Mouse (Mus musculus) stomach, embryonic 16.5 days (tissue): ENCODE measurements around the gene Cpm. TPM values are rescaled to one million over a fixed set of nuclear protein-coding genes. Genes with fewer than 3 reads are reported as not detected.
"Not testable (repeated sequence)": the region's sequence is repeated elsewhere in the genome, so short reads cannot be mapped to it uniquely, and the experiment has no call there.

Experiments used
- ATAC-seq: fragments of 200-750 bp; cut with Nextera tagmentation; 2 replicates; pipeline ENCODE4 v1.8.0; 2017; ENCODE audit warnings: moderate number of reproducible peaks, moderate TSS enrichment; ENCODE audit not compliant: insufficient read depth, low FRiP score
- H3K27ac ChIP-seq: fragments of 300-500 bp; sonication (generic); 2 replicates; pipeline ENCODE4 v1.5.1; 2014; ENCODE audit warnings: low read length
- H3K27me3 ChIP-seq: fragments of 300-500 bp; sonication (generic); 2 replicates; pipeline ENCODE4 v1.6.1; 2014; ENCODE audit warnings: low read length, control low read depth, mixed read lengths; ENCODE audit not compliant: control insufficient read depth, insufficient read depth
- H3K36me3 ChIP-seq: fragments of 300-500 bp; sonication (generic); 2 replicates; pipeline ENCODE4 v1.6.1; 2014; ENCODE audit warnings: low read length; ENCODE audit not compliant: control insufficient read depth, insufficient read depth
- H3K4me1 ChIP-seq: fragments of 300-500 bp; sonication (generic); 2 replicates; pipeline ENCODE4 v1.6.1; 2014; ENCODE audit warnings: low read length, control low read depth, mixed read lengths; ENCODE audit not compliant: control insufficient read depth, insufficient read depth
- H3K4me2 ChIP-seq: fragments of 300-500 bp; sonication (generic); 2 replicates; pipeline ENCODE4 v1.6.1; 2014; ENCODE audit warnings: low read depth, low read length, mixed read lengths
- H3K4me3 ChIP-seq: fragments of 300-500 bp; sonication (generic); replicated peaks from 2 replicates; pipeline ENCODE4 v1.5.1; 2014; ENCODE audit warnings: mild to moderate bottlenecking, low read length
- H3K9ac ChIP-seq: fragments of 300-500 bp; sonication (generic); 2 replicates; pipeline ENCODE4 v1.6.1; 2014; ENCODE audit warnings: low read length
- H3K9me3 ChIP-seq: fragments of 300-500 bp; sonication (generic); replicated peaks from 2 replicates; pipeline ENCODE4 v1.6.1; 2016; ENCODE audit warnings: low read length, control low read depth; ENCODE audit not compliant: control insufficient read depth
- WGBS: fragments of 180-500 bp; shearing (Covaris S2); extraction: QIAGEN DNeasy Blood & Tissue Kit; methylation state at CpG from one replicate; pipeline ENCODE4 v1.1.7; 2014; 5-methylcytosine and 5-hydroxymethylcytosine counted together
- polyA plus RNA-seq: library from polyadenylated mRNA; unstranded; fragments of >200 nt; fragmentation: Nextera tagmentation; extraction: Ambion mirVana; gene quantifications from 2 replicates; pipeline ENCODE4 v1.2.1, GENCODE M21; 2015

Gene Cpm
- polyA plus RNA-seq, 1 experiment from 2014 or later, result 74.0 TPM

DNA sequence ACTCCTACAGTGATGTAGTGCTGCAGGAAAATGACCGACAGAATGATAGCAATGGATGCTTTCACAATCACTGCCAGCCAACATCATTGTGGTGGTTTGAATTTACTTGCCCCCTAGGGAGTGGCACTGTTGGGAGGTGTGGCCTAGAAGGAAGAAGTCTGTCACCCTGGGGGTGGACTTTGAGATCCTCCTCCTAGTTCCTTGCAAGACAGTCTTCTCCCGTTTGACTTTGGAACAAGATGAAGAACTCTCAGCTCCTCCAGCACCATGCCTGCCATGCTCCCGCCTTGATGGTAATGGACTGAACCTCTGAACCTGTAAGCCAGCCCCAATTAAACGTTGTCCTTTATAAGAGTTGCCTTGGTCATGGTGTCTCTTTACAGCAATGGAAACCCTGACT lies 12.5 kb upstream of the Cpm start:
- H3K27ac ChIP-seq, H3K4me1 ChIP-seq, H3K9me3 ChIP-seq, H3K9ac ChIP-seq, ATAC-seq, H3K36me3 ChIP-seq, H3K27me3 ChIP-seq, H3K4me2 ChIP-seq, H3K4me3 ChIP-seq: not testable (repeated sequence)
- WGBS, result 82% methylated on average over 4 of the region's 4 CpGs

DNA sequence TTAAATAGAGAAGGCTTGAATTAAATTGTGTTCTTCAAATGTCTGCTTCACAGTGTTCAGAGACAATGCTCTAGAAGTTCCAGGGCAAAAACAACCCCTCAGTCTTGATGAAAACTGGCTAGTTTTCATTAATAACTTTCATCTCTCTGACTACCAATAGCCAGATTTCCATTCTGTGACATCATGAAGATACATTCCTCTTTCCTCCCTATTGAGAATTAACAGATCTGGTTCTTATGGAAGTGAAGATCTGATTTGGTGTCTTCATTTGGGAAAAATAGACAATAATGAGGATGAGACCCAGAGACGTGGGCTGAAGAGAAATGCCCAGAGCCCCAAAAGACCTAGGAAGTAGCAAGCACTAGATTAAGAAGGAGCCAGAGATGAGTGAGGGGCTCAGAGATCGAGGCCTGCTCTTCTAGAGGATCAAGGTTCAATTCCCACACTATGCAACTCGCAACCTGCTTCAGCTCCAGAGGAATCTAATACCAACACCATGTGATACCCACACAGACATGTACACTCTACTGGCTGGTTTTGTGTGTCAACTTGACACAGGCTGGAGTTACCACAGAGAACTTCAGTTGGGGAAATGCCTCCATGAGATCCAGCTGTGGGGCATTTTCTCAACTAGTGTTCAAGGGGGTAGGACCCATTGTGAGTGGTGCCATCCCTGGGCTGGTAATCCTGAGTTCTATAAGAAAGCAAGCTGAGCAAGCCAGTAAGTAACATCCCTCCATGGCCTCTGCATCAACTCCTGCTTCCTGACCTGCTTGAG lies 11.5 kb upstream of the Cpm start:
- Histone ChIP-seq H3K27me3 (no peaks in the 10 kb centered on the region), H3K27ac (no peak overlapping the region), H3K4me2 (no peak overlapping the region), H3K36me3 (no peaks in the 10 kb centered on the region), H3K9ac (no peak overlapping the region), H3K9me3 (no peaks in the 10 kb centered on the region), H3K4me1 (no peaks in the 10 kb centered on the region), H3K4me3 (no peak overlapping the region)
- ATAC-seq, result no peak
- WGBS, result 86% methylated on average over 3 of the region's 3 CpGs

DNA sequence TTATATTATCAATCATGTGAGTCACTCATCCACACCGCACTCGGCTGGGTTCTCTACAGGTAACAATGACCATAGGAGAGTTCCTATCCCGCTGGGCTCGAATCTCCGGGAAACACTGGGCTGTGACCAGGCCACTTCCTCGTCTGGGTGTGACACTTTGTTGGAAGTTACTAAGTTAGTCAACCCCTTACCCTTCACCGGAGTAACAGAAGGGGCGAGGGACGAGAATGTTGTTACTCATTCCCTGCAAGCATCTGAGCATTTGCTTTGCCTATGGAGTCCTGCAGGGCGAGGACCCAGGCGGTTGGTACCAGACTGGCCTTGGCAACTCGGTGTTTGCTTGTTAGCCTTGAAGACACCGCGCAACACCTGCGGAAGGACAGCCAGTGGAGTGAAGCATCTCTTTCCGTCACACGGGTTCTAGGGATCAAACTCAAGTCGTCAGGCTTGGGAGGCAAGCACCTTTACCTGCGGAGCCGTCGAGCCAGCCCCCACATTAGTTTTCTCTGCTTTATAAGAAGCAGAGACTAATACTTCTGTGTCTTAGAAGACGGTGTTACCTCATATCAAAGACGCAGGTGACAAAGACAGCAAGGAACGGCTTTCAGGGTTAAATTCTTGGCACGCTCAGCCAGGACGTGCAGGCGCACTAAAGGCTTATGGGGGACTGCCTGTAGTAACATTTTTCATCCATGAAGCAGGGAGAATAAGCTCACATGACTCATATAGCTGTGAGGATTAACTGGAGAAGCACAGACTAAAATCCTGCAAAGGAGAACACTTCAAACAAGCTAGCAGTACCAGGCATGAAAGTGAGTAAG lies 10.0 kb upstream of the Cpm start:
- peak; percentile 56; the same call in 1 of the 2 replicates for ATAC-seq
- Histone ChIP-seq H3K36me3 (no peaks in the 10 kb centered on the region), H3K27ac (peak overlapping the region; percentile 66), H3K4me3 (no peak overlapping the region), H3K9me3 (no peaks in the 10 kb centered on the region), H3K9ac (no peak overlapping the region), H3K4me1 (no peaks in the 10 kb centered on the region), H3K4me2 (no peak overlapping the region), H3K27me3 (no peaks in the 10 kb centered on the region)
- 76% methylated on average over 27 of the region's 27 CpGs for WGBS

DNA sequence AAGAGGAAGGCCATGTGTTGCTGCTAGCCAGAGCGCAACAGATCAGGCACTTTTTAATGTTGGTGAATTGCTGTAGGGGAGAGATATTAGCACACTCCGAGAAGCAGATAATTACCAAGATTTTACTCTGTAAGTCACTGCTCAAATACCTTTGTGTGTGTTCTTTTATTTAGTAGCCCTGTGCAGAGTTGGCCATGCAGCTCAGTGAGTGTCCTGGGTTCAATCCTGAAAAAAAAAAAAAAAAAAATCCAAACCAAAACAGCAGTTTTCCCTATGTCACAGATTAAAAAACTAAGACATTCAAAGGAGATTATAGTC lies 9.5 kb upstream of the Cpm start:
- Histone ChIP-seq H3K27ac (peak overlapping the region; percentile 66), H3K36me3 (no peaks in the 10 kb centered on the region), H3K4me2 (no peak overlapping the region), H3K27me3 (no peaks in the 10 kb centered on the region), H3K4me3 (no peak overlapping the region), H3K9ac (no peak overlapping the region), H3K9me3 (no peaks in the 10 kb centered on the region), H3K4me1 (no peaks in the 10 kb centered on the region)
- no peak for ATAC-seq
- 71% methylated on average over 2 of the region's 2 CpGs for WGBS

DNA sequence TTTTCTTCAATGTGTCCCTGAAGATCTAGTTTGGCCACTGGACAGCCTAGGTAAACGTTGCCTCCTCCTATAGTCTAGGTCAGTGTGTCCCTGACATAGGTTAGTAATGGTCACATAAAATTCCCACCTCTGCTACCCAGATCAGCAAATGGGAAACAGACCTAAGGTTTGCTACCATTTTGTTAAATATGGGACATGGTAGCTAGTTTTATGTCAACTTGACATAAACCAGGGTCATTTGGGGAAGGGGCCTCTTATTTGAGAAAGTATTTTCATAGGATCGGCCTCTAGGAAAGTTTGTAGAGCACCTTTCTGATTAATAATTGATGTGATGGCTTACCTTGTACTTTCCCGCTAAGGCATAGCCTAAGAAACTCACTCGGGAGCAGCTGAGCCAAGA lies 8.8 kb upstream of the Cpm start:
- no peak overlapping the region for H3K4me2 ChIP-seq
- H3K27ac ChIP-seq, result no peak overlapping the region
- no peaks in the 10 kb centered on the region for H3K9me3 ChIP-seq
- H3K4me3 ChIP-seq, result no peak overlapping the region
- ATAC-seq, result no peak
- H3K36me3 ChIP-seq, result no peaks in the 10 kb centered on the region
- 81% methylated on average over 4 of the region's 4 CpGs for WGBS
- H3K27me3 ChIP-seq, result no peaks in the 10 kb centered on the region
- H3K4me1 ChIP-seq, result no peaks in the 10 kb centered on the region
- H3K9ac ChIP-seq, result no peak overlapping the region

DNA sequence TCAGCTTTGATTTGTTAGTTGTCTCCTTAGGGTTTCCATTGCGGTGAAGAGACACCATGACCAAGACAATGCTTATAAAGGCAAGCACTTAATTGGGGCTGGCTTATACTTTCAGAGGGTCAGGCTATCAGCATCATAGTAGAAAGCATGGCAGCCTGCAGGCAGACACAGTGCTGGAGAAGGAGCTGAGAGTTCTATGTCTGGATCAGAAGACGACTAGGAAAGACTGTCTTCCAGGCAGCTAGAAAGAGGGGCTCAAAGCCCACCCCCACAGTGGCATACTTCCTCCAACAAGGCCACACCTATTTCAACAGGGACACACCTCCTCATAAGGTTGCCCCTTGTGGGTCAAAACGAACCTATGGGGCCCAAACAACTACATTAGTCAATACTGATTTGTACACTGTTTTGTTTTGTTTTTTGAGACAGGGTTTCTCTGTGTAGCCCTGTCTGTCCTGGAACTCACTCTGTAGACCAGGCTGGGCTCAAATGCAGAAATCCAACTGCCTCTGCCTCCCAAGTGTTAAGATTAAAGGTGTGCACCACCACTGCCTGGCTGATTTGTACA lies 8.3 kb upstream of the Cpm start:
- H3K27me3 ChIP-seq, result no peaks in the 10 kb centered on the region
- no peaks in the 10 kb centered on the region for H3K9me3 ChIP-seq
- 69% methylated on average over 3 of the region's 3 CpGs for WGBS
- no peak overlapping the region for H3K4me2 ChIP-seq
- H3K9ac ChIP-seq, result no peak overlapping the region
- no peak overlapping the region for H3K4me3 ChIP-seq
- no peak overlapping the region for H3K27ac ChIP-seq
- H3K36me3 ChIP-seq, result no peaks in the 10 kb centered on the region
- no peaks in the 10 kb centered on the region for H3K4me1 ChIP-seq
- no peak for ATAC-seq

DNA sequence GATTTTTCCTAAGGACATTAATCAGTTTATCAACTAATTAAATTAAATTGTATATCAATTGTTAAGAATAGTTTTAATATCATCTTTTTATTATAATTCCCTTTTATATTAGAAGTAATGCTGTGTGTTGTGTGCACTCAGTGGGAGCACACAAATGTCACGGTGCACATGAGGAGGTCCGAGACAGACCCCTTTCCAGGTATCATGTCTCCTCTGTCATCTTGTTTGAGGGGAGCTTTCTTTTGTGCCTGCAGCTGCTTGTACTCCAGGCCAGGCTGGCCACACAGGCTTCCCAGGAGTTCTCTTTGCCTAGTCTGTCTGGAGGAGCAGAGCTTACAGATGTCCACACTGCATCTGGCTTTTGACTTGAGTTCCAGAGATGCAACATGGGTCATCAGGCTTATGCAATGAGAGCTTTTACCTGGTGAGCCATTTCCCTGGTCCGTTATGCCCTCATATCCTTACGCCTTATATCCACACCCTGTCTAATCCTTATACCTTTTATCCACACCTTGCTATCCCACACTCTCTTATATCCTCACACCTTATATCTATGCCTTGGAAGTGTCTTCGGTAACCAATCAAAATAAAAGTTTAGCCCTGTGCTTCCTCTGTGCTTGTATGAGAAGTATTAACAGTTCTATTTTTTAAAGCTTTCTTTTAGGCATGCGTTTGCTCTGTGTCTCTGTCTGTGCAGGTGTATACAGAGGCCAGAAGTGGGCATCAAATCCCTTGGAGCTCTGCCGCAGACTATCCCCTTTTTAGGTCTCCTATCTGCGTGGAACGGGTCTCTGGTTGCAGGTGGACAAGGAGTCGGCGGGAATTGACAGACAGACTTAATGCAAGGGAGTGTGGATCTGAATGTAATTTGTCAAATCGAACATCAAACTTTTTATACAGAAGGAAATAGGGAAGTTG lies 7.4 kb upstream of the Cpm start:
- Histone ChIP-seq H3K36me3 (no peaks in the 10 kb centered on the region), H3K4me1 (no peaks in the 10 kb centered on the region), H3K27ac (no peak overlapping the region), H3K4me2 (no peak overlapping the region), H3K9me3 (no peaks in the 10 kb centered on the region), H3K27me3 (no peaks in the 10 kb centered on the region), H3K4me3 (no peak overlapping the region), H3K9ac (no peak overlapping the region)
- WGBS, result 87% methylated on average over 12 of the region's 12 CpGs
- ATAC-seq, result no peak

DNA sequence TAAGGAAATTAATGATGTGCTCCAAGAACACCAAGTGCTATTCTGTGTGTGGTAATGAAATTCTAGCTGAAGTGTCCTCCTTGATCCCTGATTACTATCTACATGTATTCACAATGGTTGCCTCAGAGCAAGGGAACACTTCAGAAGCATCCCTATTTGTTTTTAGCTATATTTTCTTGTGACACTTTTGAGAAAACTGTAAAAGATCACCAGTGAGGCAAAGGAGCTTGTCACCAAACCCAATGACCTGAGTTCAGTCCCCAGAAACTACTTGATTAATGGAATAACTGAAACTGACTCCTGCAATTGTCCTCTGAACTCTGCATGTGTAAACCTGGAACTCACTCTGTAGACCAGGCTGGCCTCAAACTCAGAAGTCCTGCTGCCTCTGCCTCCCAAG lies 5.9 kb upstream of the Cpm start:
- ATAC-seq, result no peak
- Histone ChIP-seq H3K27ac (no peak overlapping the region), H3K9me3 (no peaks in the 10 kb centered on the region), H3K36me3 (no peaks in the 10 kb centered on the region), H3K4me3 (no peak overlapping the region), H3K4me2 (no peak overlapping the region), H3K4me1 (peaks cover 6% of the 10 kb centered on the region; the same call in 1 of the 2 replicates), H3K9ac (no peak overlapping the region), H3K27me3 (peaks cover 8% of the 10 kb centered on the region; the same call in 1 of the 2 replicates)
